Mouse (Mus musculus): Measurements from ENCODE around the gene Pacrg. TPM values are rescaled to one million over a fixed set of nuclear protein-coding genes. Genes with fewer than 3 reads are reported as not detected.

Gene Pacrg
- total and polyA plus RNA-seq, 2 experiments: not detected

DNA sequence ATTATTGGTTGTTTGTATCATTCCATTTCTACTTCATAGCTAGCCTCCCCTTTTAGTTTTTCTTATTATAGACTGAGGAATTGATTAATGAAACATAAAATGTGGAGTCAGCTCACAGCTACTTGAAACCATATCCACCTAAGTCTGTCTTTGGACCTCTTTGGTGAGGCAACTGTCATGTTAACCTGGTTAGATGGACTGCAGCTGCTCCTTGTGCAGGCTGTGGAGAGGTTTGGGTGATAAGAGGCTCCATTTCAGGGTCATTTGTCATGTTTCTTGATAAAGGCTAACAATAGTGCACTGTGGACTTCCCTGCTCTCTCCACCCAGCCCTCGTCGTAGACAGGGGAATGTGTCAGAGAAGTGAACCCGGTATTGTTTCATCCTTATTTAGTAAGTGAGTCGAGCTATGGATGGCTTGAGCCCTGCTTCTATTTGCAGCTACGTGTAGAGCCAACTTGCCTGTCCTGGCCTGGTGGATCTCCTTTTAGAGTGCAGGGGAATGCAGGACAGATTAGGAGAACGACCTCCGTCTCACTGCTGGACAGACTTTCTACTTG lies 366.2 kb downstream of the Pacrg start:
- H3K27me3 ChIP-seq (ENCODE audit: control insufficient read depth, insufficient read depth, low read length): no peaks in the 10 kb centered on the region
- H3K4me1 ChIP-seq (ENCODE audit: control insufficient read depth, insufficient read depth, low read length): no peaks in the 10 kb centered on the region
- H3K36me3 ChIP-seq (ENCODE audit: control insufficient read depth, insufficient read depth, low read length): no peaks in the 10 kb centered on the region
- DNase-seq (ENCODE audit: extremely low read depth, low read depth, low spot score): no peak
- 56% methylated on average over 7 of the region's 7 CpGs for WGBS
- no peak overlapping the region for H3K9ac ChIP-seq (ENCODE audit: low read depth, low read length)
- TF ChIP-seq CTCF (IDR thresholded peaks at IDR 0.05; ENCODE audit: low read depth, low read length) (no peak), POLR2A (IDR thresholded peaks at IDR 0.05; ENCODE audit: extremely low read depth, insufficient read depth, low read length) (no peak)
- no peak overlapping the region for H3K27ac ChIP-seq (replicated peaks; ENCODE audit: insufficient read depth, low read depth, low read length)
- H3K4me3 ChIP-seq (ENCODE audit: insufficient read depth, low read depth, low read length): no peak overlapping the region
- no peaks in the 10 kb centered on the region for H3K79me2 ChIP-seq (ENCODE audit: control insufficient read depth, insufficient read depth, low read length)

DNA sequence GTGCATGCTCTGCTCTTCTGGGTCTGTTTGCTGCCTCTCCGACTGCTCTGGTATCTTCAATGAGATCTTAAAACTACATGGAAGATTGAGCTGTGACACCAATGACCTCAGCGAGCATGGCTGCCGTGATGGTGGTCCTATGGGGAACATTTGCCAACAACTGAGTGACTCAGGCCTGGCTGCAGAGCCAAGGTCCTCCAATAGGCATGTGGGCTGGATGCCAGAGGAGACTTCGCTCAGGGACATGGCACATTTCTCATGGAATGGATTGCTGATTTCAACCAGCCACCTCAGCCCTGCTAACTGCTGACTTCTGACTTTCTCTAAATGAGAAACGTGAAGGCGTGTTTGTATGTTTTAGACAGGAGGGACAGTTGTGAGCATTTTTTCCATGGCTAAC lies 366.9 kb downstream of the Pacrg start:
- no peak for DNase-seq (ENCODE audit: extremely low read depth, low read depth, low spot score)

DNA sequence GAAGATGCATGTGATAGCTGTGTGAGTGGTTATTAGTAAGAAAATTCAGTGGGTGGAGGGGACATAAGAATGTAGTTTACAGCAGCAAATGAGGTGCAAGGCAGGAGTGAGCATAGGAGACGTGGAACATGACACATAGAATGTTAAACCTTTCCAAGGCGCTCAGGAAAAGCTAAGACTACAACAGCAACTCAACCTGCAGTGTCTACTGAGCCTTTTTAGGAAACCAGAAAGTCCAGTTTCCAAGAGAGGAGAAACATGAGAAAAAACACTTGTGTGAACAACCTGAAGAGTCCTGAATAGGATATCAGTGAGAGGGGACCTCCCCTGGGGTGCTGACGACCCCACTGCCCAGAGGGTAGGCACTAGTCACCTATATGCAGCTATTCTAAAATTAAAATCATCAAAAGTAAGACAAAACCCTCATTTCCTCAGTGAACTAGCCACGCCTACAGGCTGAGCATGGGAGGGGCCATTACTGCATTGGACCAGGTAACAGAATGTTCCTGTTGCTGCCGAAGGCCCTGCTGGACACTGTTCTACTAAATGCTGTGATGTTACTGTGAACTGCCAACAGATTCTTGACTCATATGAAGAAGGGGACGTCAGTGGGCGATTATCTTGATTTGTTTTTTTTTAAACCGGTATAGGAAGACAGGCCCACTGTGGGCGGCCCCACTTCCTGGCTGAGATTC lies 370.1 kb downstream of the Pacrg start:
- H3K9ac ChIP-seq (ENCODE audit: low read depth, low read length): no peak overlapping the region
- no peaks in the 10 kb centered on the region for H3K36me3 ChIP-seq (ENCODE audit: control insufficient read depth, insufficient read depth, low read length)
- TF ChIP-seq CTCF (IDR thresholded peaks at IDR 0.05; ENCODE audit: low read depth, low read length): no peak
- TF ChIP-seq POLR2A (IDR thresholded peaks at IDR 0.05; ENCODE audit: extremely low read depth, insufficient read depth, low read length): no peak
- no peak overlapping the region for H3K27ac ChIP-seq (replicated peaks; ENCODE audit: insufficient read depth, low read depth, low read length)
- 93% methylated on average over 9 of the region's 9 CpGs for WGBS
- H3K27me3 ChIP-seq (ENCODE audit: control insufficient read depth, insufficient read depth, low read length): no peaks in the 10 kb centered on the region
- DNase-seq (ENCODE audit: extremely low read depth, low read depth, low spot score): no peak
- H3K4me1 ChIP-seq (ENCODE audit: control insufficient read depth, insufficient read depth, low read length): no peaks in the 10 kb centered on the region
- H3K4me3 ChIP-seq (ENCODE audit: insufficient read depth, low read depth, low read length): no peak overlapping the region
- no peaks in the 10 kb centered on the region for H3K79me2 ChIP-seq (ENCODE audit: control insufficient read depth, insufficient read depth, low read length)

More for the DNA sequence above, 366.9 kb downstream of the Pacrg start:
- Histone ChIP-seq H3K9ac (ENCODE audit: low read depth, low read length) (no peak overlapping the region), H3K4me3 (ENCODE audit: insufficient read depth, low read depth, low read length) (no peak overlapping the region), H3K4me1 (ENCODE audit: control insufficient read depth, insufficient read depth, low read length) (no peaks in the 10 kb centered on the region), H3K79me2 (ENCODE audit: control insufficient read depth, insufficient read depth, low read length) (no peaks in the 10 kb centered on the region), H3K27me3 (ENCODE audit: control insufficient read depth, insufficient read depth, low read length) (no peaks in the 10 kb centered on the region), H3K27ac (replicated peaks; ENCODE audit: insufficient read depth, low read depth, low read length) (no peak overlapping the region), H3K36me3 (ENCODE audit: control insufficient read depth, insufficient read depth, low read length) (no peaks in the 10 kb centered on the region)
- 78% methylated on average over 6 of the region's 6 CpGs for WGBS
- TF ChIP-seq POLR2A (IDR thresholded peaks at IDR 0.05; ENCODE audit: extremely low read depth, insufficient read depth, low read length) (no peak), CTCF (IDR thresholded peaks at IDR 0.05; ENCODE audit: low read depth, low read length) (no peak)

GRCm38 (mm10) chr17:10467102-10467501 lies 373.0 kb downstream of the Pacrg start:
- TF ChIP-seq CTCF (IDR thresholded peaks at IDR 0.05; ENCODE audit: low read depth, low read length) (no peak), POLR2A (IDR thresholded peaks at IDR 0.05; ENCODE audit: extremely low read depth, insufficient read depth, low read length) (no peak)
- Histone ChIP-seq H3K4me1 (ENCODE audit: control insufficient read depth, insufficient read depth, low read length) (no peaks in the 10 kb centered on the region), H3K4me3 (ENCODE audit: insufficient read depth, low read depth, low read length) (no peak overlapping the region), H3K36me3 (ENCODE audit: control insufficient read depth, insufficient read depth, low read length) (no peaks in the 10 kb centered on the region), H3K27ac (replicated peaks; ENCODE audit: insufficient read depth, low read depth, low read length) (no peak overlapping the region), H3K79me2 (ENCODE audit: control insufficient read depth, insufficient read depth, low read length) (no peaks in the 10 kb centered on the region), H3K27me3 (ENCODE audit: control insufficient read depth, insufficient read depth, low read length) (no peaks in the 10 kb centered on the region), H3K9ac (ENCODE audit: low read depth, low read length) (no peak overlapping the region)
- no peak for DNase-seq (ENCODE audit: extremely low read depth, low read depth, low spot score)
- 86% methylated on average over 3 of the region's 3 CpGs for WGBS

DNA sequence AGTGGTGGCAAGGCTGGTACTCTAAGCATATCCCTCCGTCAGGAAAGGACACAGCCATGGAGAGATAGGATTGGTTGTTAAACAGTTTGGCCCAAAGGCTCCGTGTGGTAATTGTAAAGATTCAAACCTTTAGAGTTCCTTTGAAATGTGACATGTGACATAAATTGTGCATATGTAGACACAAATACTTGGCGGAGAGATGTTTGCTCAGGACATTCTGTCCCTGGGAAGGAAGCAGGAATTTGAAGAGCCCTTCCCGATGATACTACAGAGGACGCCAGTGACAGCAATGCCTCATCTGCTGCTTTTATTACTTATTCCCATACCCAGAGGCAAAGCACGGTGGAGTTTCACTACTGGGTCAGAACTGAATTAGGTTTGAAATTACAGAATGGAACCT lies 374.6 kb downstream of the Pacrg start:
- no peak overlapping the region for H3K4me3 ChIP-seq (ENCODE audit: insufficient read depth, low read depth, low read length)
- H3K4me1 ChIP-seq (ENCODE audit: control insufficient read depth, insufficient read depth, low read length): no peaks in the 10 kb centered on the region
- H3K79me2 ChIP-seq (ENCODE audit: control insufficient read depth, insufficient read depth, low read length): no peaks in the 10 kb centered on the region
- H3K36me3 ChIP-seq (ENCODE audit: control insufficient read depth, insufficient read depth, low read length): no peaks in the 10 kb centered on the region
- no peak for TF ChIP-seq CTCF (IDR thresholded peaks at IDR 0.05; ENCODE audit: low read depth, low read length)
- no peak for TF ChIP-seq POLR2A (IDR thresholded peaks at IDR 0.05; ENCODE audit: extremely low read depth, insufficient read depth, low read length)
- no peak overlapping the region for H3K27ac ChIP-seq (replicated peaks; ENCODE audit: insufficient read depth, low read depth, low read length)
- 80% methylated on average over 6 of the region's 6 CpGs for WGBS
- DNase-seq (ENCODE audit: extremely low read depth, low read depth, low spot score): no peak
- H3K27me3 ChIP-seq (ENCODE audit: control insufficient read depth, insufficient read depth, low read length): no peaks in the 10 kb centered on the region
- no peak overlapping the region for H3K9ac ChIP-seq (ENCODE audit: low read depth, low read length)

DNA sequence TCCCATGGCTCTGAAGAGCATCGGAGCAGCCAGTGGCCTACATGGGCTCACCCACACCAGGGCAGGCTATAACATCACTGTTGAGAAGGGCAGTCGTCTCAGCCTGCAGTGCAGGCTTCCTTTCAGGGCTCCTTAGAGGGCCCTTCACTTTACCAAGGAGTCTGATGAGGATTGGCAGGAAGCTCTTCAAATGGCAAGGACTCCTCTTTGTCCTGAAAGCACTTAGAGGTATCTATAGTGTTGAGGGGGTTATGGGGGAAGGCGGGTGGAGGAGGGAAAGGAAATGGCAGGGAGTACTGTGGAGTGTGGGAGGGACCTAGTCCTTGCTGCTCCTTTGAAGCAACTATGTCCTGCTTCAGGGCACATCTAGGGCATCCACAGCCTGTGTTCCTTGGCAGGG lies 375.4 kb downstream of the Pacrg start:
- Histone ChIP-seq H3K4me1 (ENCODE audit: control insufficient read depth, insufficient read depth, low read length) (no peaks in the 10 kb centered on the region), H3K36me3 (ENCODE audit: control insufficient read depth, insufficient read depth, low read length) (no peaks in the 10 kb centered on the region), H3K4me3 (ENCODE audit: insufficient read depth, low read depth, low read length) (no peak overlapping the region), H3K27me3 (ENCODE audit: control insufficient read depth, insufficient read depth, low read length) (no peaks in the 10 kb centered on the region), H3K9ac (ENCODE audit: low read depth, low read length) (no peak overlapping the region), H3K27ac (replicated peaks; ENCODE audit: insufficient read depth, low read depth, low read length) (no peak overlapping the region), H3K79me2 (ENCODE audit: control insufficient read depth, insufficient read depth, low read length) (no peaks in the 10 kb centered on the region)
- TF ChIP-seq CTCF (IDR thresholded peaks at IDR 0.05; ENCODE audit: low read depth, low read length): no peak
- TF ChIP-seq POLR2A (IDR thresholded peaks at IDR 0.05; ENCODE audit: extremely low read depth, insufficient read depth, low read length): no peak
- 89% methylated on average over 3 of the region's 3 CpGs for WGBS
- no peak for DNase-seq (ENCODE audit: extremely low read depth, low read depth, low spot score)

Data from liver, adult 2 months (tissue).